Mouse (Mus musculus): ENCODE results near the gene Cep63. TPM values are rescaled to one million over a fixed set of nuclear protein-coding genes. Genes with fewer than 3 reads are reported as not detected.

Cep63 gene
- polyA plus RNA-seq, 1 experiment from 2014 or later = 34.2 TPM

- WGBS (ENCODE audit: insufficient replicate concordance) = 59% methylated on average over 5 of the region's 5 CpGs
- no peak for ATAC-seq (replicated peaks; ENCODE audit: insufficient number of reproducible peaks, low FRiP score, low TSS enrichment)
- H3K36me3 ChIP-seq (ENCODE audit: control insufficient read depth, insufficient read depth, low read length) = no peaks in the 10 kb centered on the region
- H3K9me3 ChIP-seq (replicated peaks; ENCODE audit: control insufficient read depth, low read length) = no peaks in the 10 kb centered on the region
- no peak overlapping the region for H3K4me2 ChIP-seq
- no peak overlapping the region for H3K4me3 ChIP-seq (ENCODE audit: low read depth, low read length)
- peaks cover 7% of the 10 kb centered on the region for H3K4me1 ChIP-seq (ENCODE audit: control insufficient read depth, insufficient read depth, low read length)
- H3K27me3 ChIP-seq (ENCODE audit: control insufficient read depth, insufficient read depth, low read length) = no peaks in the 10 kb centered on the region
- H3K27ac ChIP-seq (ENCODE audit: low read depth, low read length) = peak overlapping the region; percentile 64
- no peak overlapping the region for H3K9ac ChIP-seq (ENCODE audit: low read depth, low read length)
Observed at GRCm38 (mm10) chr9:102577480-102577879, 48.9 kb downstream of the Cep63 start.

- no peak for ATAC-seq (replicated peaks; ENCODE audit: insufficient number of reproducible peaks, low FRiP score, low TSS enrichment)
Observed at GRCm38 (mm10) chr9:102572888-102573287, 53.4 kb downstream of the Cep63 start.

GRCm38 (mm10) chr9:102558463-102558862 lies 67.9 kb downstream of the Cep63 start:
- Histone ChIP-seq H3K27ac (ENCODE audit: low read depth, low read length) (no peak overlapping the region), H3K9me3 (replicated peaks; ENCODE audit: control insufficient read depth, low read length) (no peaks in the 10 kb centered on the region; the same call in 1 of the 2 replicates), H3K4me3 (ENCODE audit: low read depth, low read length) (no peak overlapping the region), H3K4me2 (no peak overlapping the region), H3K4me1 (ENCODE audit: control insufficient read depth, insufficient read depth, low read length) (no peaks in the 10 kb centered on the region), H3K9ac (ENCODE audit: low read depth, low read length) (no peak overlapping the region), H3K36me3 (ENCODE audit: control insufficient read depth, insufficient read depth, low read length) (no peaks in the 10 kb centered on the region), H3K27me3 (ENCODE audit: control insufficient read depth, insufficient read depth, low read length) (no peaks in the 10 kb centered on the region)
- no peak for ATAC-seq (replicated peaks; ENCODE audit: insufficient number of reproducible peaks, low FRiP score, low TSS enrichment)
- WGBS (ENCODE audit: insufficient replicate concordance) = 85% methylated on average over 3 of the region's 3 CpGs

More at GRCm38 (mm10) chr9:102572888-102573287, 53.4 kb downstream of the Cep63 start:
- H3K4me2 ChIP-seq = no peak overlapping the region
- 67% methylated on average over 5 of the region's 5 CpGs for WGBS (ENCODE audit: insufficient replicate concordance)
- H3K4me1 ChIP-seq (ENCODE audit: control insufficient read depth, insufficient read depth, low read length) = no peaks in the 10 kb centered on the region
- H3K27ac ChIP-seq (ENCODE audit: low read depth, low read length) = no peak overlapping the region
- H3K27me3 ChIP-seq (ENCODE audit: control insufficient read depth, insufficient read depth, low read length) = no peaks in the 10 kb centered on the region
- H3K9ac ChIP-seq (ENCODE audit: low read depth, low read length) = no peak overlapping the region
- H3K4me3 ChIP-seq (ENCODE audit: low read depth, low read length) = no peak overlapping the region
- no peaks in the 10 kb centered on the region for H3K36me3 ChIP-seq (ENCODE audit: control insufficient read depth, insufficient read depth, low read length)
- no peaks in the 10 kb centered on the region for H3K9me3 ChIP-seq (replicated peaks; ENCODE audit: control insufficient read depth, low read length)

- WGBS (ENCODE audit: insufficient replicate concordance) = 84% methylated on average over 3 of the region's 3 CpGs
- no peak overlapping the region for H3K4me3 ChIP-seq (ENCODE audit: low read depth, low read length)
- no peaks in the 10 kb centered on the region for H3K27me3 ChIP-seq (ENCODE audit: control insufficient read depth, insufficient read depth, low read length)
- H3K9me3 ChIP-seq (replicated peaks; ENCODE audit: control insufficient read depth, low read length) = no peaks in the 10 kb centered on the region; the same call in 1 of the 2 replicates
- ATAC-seq (replicated peaks; ENCODE audit: insufficient number of reproducible peaks, low FRiP score, low TSS enrichment) = no peak
- H3K4me1 ChIP-seq (ENCODE audit: control insufficient read depth, insufficient read depth, low read length) = no peaks in the 10 kb centered on the region; the same call in 1 of the 2 replicates
- H3K36me3 ChIP-seq (ENCODE audit: control insufficient read depth, insufficient read depth, low read length) = no peaks in the 10 kb centered on the region
- no peak overlapping the region for H3K4me2 ChIP-seq
- no peak overlapping the region for H3K9ac ChIP-seq (ENCODE audit: low read depth, low read length)
- no peak overlapping the region for H3K27ac ChIP-seq (ENCODE audit: low read depth, low read length)
Observed at GRCm38 (mm10) chr9:102553781-102554180, 72.6 kb downstream of the Cep63 start.

GRCm38 (mm10) chr9:102551771-102552170 lies 74.6 kb downstream of the Cep63 start:
- 49% methylated on average over 10 of the region's 10 CpGs for WGBS (ENCODE audit: insufficient replicate concordance)
- ATAC-seq (replicated peaks; ENCODE audit: insufficient number of reproducible peaks, low FRiP score, low TSS enrichment) = no peak
- no peaks in the 10 kb centered on the region; the same call in 1 of the 2 replicates for H3K4me1 ChIP-seq (ENCODE audit: control insufficient read depth, insufficient read depth, low read length)
- H3K9ac ChIP-seq (ENCODE audit: low read depth, low read length) = no peak overlapping the region
- H3K4me2 ChIP-seq = no peak overlapping the region
- no peak overlapping the region for H3K27ac ChIP-seq (ENCODE audit: low read depth, low read length)
- no peak overlapping the region for H3K4me3 ChIP-seq (ENCODE audit: low read depth, low read length)
- H3K36me3 ChIP-seq (ENCODE audit: control insufficient read depth, insufficient read depth, low read length) = no peaks in the 10 kb centered on the region
- H3K9me3 ChIP-seq (replicated peaks; ENCODE audit: control insufficient read depth, low read length) = no peaks in the 10 kb centered on the region
- H3K27me3 ChIP-seq (ENCODE audit: control insufficient read depth, insufficient read depth, low read length) = peaks cover 8% of the 10 kb centered on the region; the same call in 1 of the 2 replicates

GRCm38 (mm10) chr9:102549211-102549610 lies 77.1 kb downstream of the Cep63 start:
- Histone ChIP-seq H3K27me3 (ENCODE audit: control insufficient read depth, insufficient read depth, low read length) (peaks cover 22% of the 10 kb centered on the region), H3K9me3 (replicated peaks; ENCODE audit: control insufficient read depth, low read length) (no peaks in the 10 kb centered on the region), H3K27ac (ENCODE audit: low read depth, low read length) (no peak overlapping the region), H3K9ac (ENCODE audit: low read depth, low read length) (no peak overlapping the region), H3K4me1 (ENCODE audit: control insufficient read depth, insufficient read depth, low read length) (peaks cover 3% of the 10 kb centered on the region; the same call in 1 of the 2 replicates), H3K4me2 (no peak overlapping the region), H3K4me3 (ENCODE audit: low read depth, low read length) (no peak overlapping the region), H3K36me3 (ENCODE audit: control insufficient read depth, insufficient read depth, low read length) (no peaks in the 10 kb centered on the region)
- WGBS (ENCODE audit: insufficient replicate concordance) = 76% methylated on average over 8 of the region's 8 CpGs
- ATAC-seq (replicated peaks; ENCODE audit: insufficient number of reproducible peaks, low FRiP score, low TSS enrichment) = no peak

GRCm38 (mm10) chr9:102547028-102547354 lies 79.3 kb downstream of the Cep63 start:
- H3K27me3 ChIP-seq (ENCODE audit: control insufficient read depth, insufficient read depth, low read length) = peaks cover 35% of the 10 kb centered on the region
- no peaks in the 10 kb centered on the region for H3K36me3 ChIP-seq (ENCODE audit: control insufficient read depth, insufficient read depth, low read length)
- H3K27ac ChIP-seq (ENCODE audit: low read depth, low read length) = no peak overlapping the region
- H3K4me1 ChIP-seq (ENCODE audit: control insufficient read depth, insufficient read depth, low read length) = peaks cover 9% of the 10 kb centered on the region; the same call in 1 of the 2 replicates
- 67% methylated on average over 7 of the region's 7 CpGs for WGBS (ENCODE audit: insufficient replicate concordance)
- H3K4me2 ChIP-seq = no peak overlapping the region
- H3K9me3 ChIP-seq (replicated peaks; ENCODE audit: control insufficient read depth, low read length) = no peaks in the 10 kb centered on the region
- H3K4me3 ChIP-seq (ENCODE audit: low read depth, low read length) = no peak overlapping the region
- no peak overlapping the region for H3K9ac ChIP-seq (ENCODE audit: low read depth, low read length)
- ATAC-seq (replicated peaks; ENCODE audit: insufficient number of reproducible peaks, low FRiP score, low TSS enrichment) = no peak

- peaks cover 38% of the 10 kb centered on the region for H3K27me3 ChIP-seq (ENCODE audit: control insufficient read depth, insufficient read depth, low read length)
- 67% methylated on average over 20 of the region's 20 CpGs for WGBS (ENCODE audit: insufficient replicate concordance)
- no peak overlapping the region for H3K4me3 ChIP-seq (ENCODE audit: low read depth, low read length)
- H3K4me1 ChIP-seq (ENCODE audit: control insufficient read depth, insufficient read depth, low read length) = 0 out of 2 replicates have a peak, but pooled peaks cover 9% of the 10 kb centered on the region
- no peak overlapping the region for H3K4me2 ChIP-seq
- no peaks in the 10 kb centered on the region for H3K9me3 ChIP-seq (replicated peaks; ENCODE audit: control insufficient read depth, low read length)
- ATAC-seq (replicated peaks; ENCODE audit: insufficient number of reproducible peaks, low FRiP score, low TSS enrichment) = no peak
- no peaks in the 10 kb centered on the region for H3K36me3 ChIP-seq (ENCODE audit: control insufficient read depth, insufficient read depth, low read length)
- H3K9ac ChIP-seq (ENCODE audit: low read depth, low read length) = no peak overlapping the region
- H3K27ac ChIP-seq (ENCODE audit: low read depth, low read length) = no peak overlapping the region
Observed at GRCm38 (mm10) chr9:102546256-102547027, 79.9 kb downstream of the Cep63 start.
